In the genomic region with DNA sequence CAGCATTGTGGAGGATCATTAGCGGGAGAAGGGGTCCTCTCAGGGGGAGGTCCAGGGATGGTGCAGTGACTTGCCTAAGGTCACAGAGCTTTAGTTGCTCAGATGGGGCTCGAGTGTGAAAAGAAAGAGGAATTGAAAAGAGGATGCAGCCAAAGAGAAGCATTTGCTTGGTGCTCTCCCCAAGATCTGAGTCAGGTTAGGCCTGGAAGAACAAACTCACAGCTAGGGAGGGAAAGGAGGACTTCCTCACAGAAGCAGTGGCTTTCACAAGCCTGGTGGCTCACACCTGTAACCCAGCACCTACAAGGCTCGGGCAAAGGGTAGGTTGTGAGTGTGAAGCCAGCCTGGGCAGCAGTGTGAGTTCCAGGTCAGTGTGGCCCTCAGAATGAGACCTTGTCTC, we compare ENCODE assay signal across 13 mouse cellular contexts. TPM values are rescaled to one million over a fixed set of nuclear protein-coding genes. Genes with fewer than 3 reads are reported as not detected.
DNase-seq lines count a peak whose midpoint lies in the region; ATAC-seq lines count a peak whose summit lies in the region.
"Had no signal": no experiment of that assay in that cellular context is flagged by ENCODE, and none has a peak within 500 bp of the region (broad histone marks: within the 10 kb centered on the region; RNA-seq: fewer than 3 reads in every experiment).

No protein-coding gene starts in this region.

- H3K9ac ChIP-seq in liver, embryonic 13.5 days, result no peak overlapping the region
- no peak overlapping the region for H3K9ac ChIP-seq in hindbrain, embryonic 16.5 days (ENCODE audit: low read depth, low read length)
- H3K9ac ChIP-seq: embryonic facial prominence, embryonic 15.5 days had no signal

- H3K4me1 ChIP-seq in liver, embryonic 13.5 days (replicated peaks), result peaks cover 45% of the 10 kb centered on the region
- no peaks in the 10 kb centered on the region for H3K4me1 ChIP-seq in hindbrain, embryonic 16.5 days (ENCODE audit: control insufficient read depth, insufficient read depth, low read depth, low read length)
- H3K4me1 ChIP-seq: embryonic facial prominence, embryonic 15.5 days had no signal

- H3K4me3 ChIP-seq in liver, embryonic 13.5 days (replicated peaks), result no peak overlapping the region
- H3K4me3 ChIP-seq in hindbrain, embryonic 16.5 days (ENCODE audit: low read length), result no peak overlapping the region
- H3K4me3 ChIP-seq: embryonic facial prominence, embryonic 15.5 days had no signal

- 46% methylated on average over 3 of the region's 3 CpGs for WGBS in liver, embryonic 13.5 days (ENCODE audit: insufficient replicate concordance)
- WGBS in hindbrain, embryonic 16.5 days, result 74% methylated on average over 3 of the region's 3 CpGs

- H3K36me3 ChIP-seq in liver, embryonic 13.5 days, result no peaks in the 10 kb centered on the region
- no peaks in the 10 kb centered on the region for H3K36me3 ChIP-seq in hindbrain, embryonic 16.5 days (ENCODE audit: control insufficient read depth, insufficient read depth, low read length)
- H3K36me3 ChIP-seq: embryonic facial prominence, embryonic 15.5 days had no signal

- H3K27ac ChIP-seq in liver, embryonic 13.5 days, result peak overlapping the region; percentile 59
- no peak overlapping the region for H3K27ac ChIP-seq in hindbrain, embryonic 16.5 days (ENCODE audit: low read depth, low read length)
- H3K27ac ChIP-seq: embryonic facial prominence, embryonic 15.5 days had no signal

- peak; percentile 92 for DNase-seq in heart, adult 11 months
- no peak for DNase-seq in heart, postnatal 25 days (ENCODE audit: low spot score)
- no peak for DNase-seq in liver, embryonic 13.5 days
- no peak for DNase-seq in liver
- peak; percentile 48 for DNase-seq in thymus, postnatal 4 days
- DNase-seq: adrenal gland, postnatal 25 days; kidney, adult 9 months had no signal

- no peak for ATAC-seq in liver, embryonic 13.5 days (ENCODE audit: low read depth)
- peak; percentile 68 for ATAC-seq in megakaryocyte, adult 5-6 weeks (ENCODE audit: poor library complexity, severe bottlenecking)
- ATAC-seq in activated CD4-positive, CD25-positive, alpha-beta regulatory T cell, adult 4 months, result no peak
- no peak for ATAC-seq in hindbrain, embryonic 16.5 days
- ATAC-seq: Patski had no signal

- H3K4me2 ChIP-seq in liver, embryonic 13.5 days, result no peak overlapping the region
- no peak overlapping the region for H3K4me2 ChIP-seq in hindbrain, embryonic 16.5 days (ENCODE audit: low read length)
- H3K4me2 ChIP-seq: embryonic facial prominence, embryonic 15.5 days had no signal

- no peaks in the 10 kb centered on the region for H3K9me3 ChIP-seq in liver, embryonic 13.5 days (replicated peaks)
- no peaks in the 10 kb centered on the region for H3K9me3 ChIP-seq in hindbrain, embryonic 16.5 days (ENCODE audit: control insufficient read depth, low read length)
- H3K9me3 ChIP-seq: embryonic facial prominence, embryonic 15.5 days; megakaryocyte, embryonic 14.5 days had no signal

- H3K27me3 ChIP-seq in liver, embryonic 13.5 days, result no peaks in the 10 kb centered on the region
- H3K27me3 ChIP-seq in hindbrain, embryonic 16.5 days (replicated peaks; ENCODE audit: control insufficient read depth, insufficient read depth, low read length), result no peaks in the 10 kb centered on the region
- H3K27me3 ChIP-seq: embryonic facial prominence, embryonic 15.5 days; Patski had no signal

- intact Hi-C loops in heart, postnatal 25 days (cut with DNase I), result no loop called here

RNA-seq across cellular contexts. Expression of a gene that starts 0.6 kb away (rescaled TPM):
- total RNA-seq in heart, postnatal 25 days (2021), result 10 to 100 TPM; 20.1 to 29.1 TPM
- polyA plus RNA-seq in liver, embryonic 13.5 days (2015; fragmentation: Nextera tagmentation; extraction: Ambion mirVana), result 4.2 and 6.8 TPM in 2 replicates
- total RNA-seq in megakaryocyte, adult 5-6 weeks (2015), result 19.7 and 22.1 TPM in 2 replicates
- 17.2 and 18.1 TPM in 2 replicates for total RNA-seq in megakaryocyte, adult 5-6 weeks (2017)
- 10 to 100 TPM; 31.3 to 40.6 TPM for polyA plus RNA-seq in activated CD4-positive, CD25-positive, alpha-beta regulatory T cell, adult 4 months (2017; shearing (Covaris generic))
- 36.5 and 41.1 TPM in 2 replicates for polyA plus RNA-seq in hindbrain, embryonic 16.5 days (2015; fragmentation: Nextera tagmentation; extraction: Ambion mirVana)

Comparison
In these comparisons a context has a peak if more than half of its experiments do, and no peak if none do; other contexts are left out.
1. DNase-seq: peak in heart, adult 11 months (single experiment) and thymus, postnatal 4 days (single experiment); none in heart, postnatal 25 days (single experiment), liver, embryonic 13.5 days (single experiment) and liver (single experiment).